Mouse (Mus musculus) heart, embryonic 10.5 days (tissue): ENCODE measurements around the gene Timeless. TPM values are rescaled to one million over a fixed set of nuclear protein-coding genes. Genes with fewer than 3 reads are reported as not detected.
A peak's percentile ranks its signal among the peaks of the same experiment; 100 is the strongest.
"Not testable (repeated sequence)": the region's sequence is repeated elsewhere in the genome, so short reads cannot be mapped to it uniquely, and the experiment has no call there.

Experiments
- DNase-seq: peaks from one replicate; pipeline ENCODE4 v3.0.0-alpha.2; 2017; ENCODE audit warnings: low spot score
- H3K27ac ChIP-seq: fragments of 300-500 bp; sonication (generic); 2 replicates; pipeline ENCODE4 v1.5.1; 2016; ENCODE audit warnings: mild to moderate bottlenecking
- H3K27me3 ChIP-seq: fragments of 300-500 bp; sonication (generic); 2 replicates; pipeline ENCODE4 v1.6.1; 2016; ENCODE audit warnings: mild to moderate bottlenecking; ENCODE audit not compliant: poor library complexity, insufficient read depth, severe bottlenecking
- H3K36me3 ChIP-seq: fragments of 300-500 bp; sonication (generic); 2 replicates; pipeline ENCODE4 v1.6.1; 2016; ENCODE audit warnings: mild to moderate bottlenecking, moderate library complexity
- H3K4me1 ChIP-seq: fragments of 300-500 bp; sonication (generic); 2 replicates; pipeline ENCODE4 v1.6.1; 2016; ENCODE audit warnings: mild to moderate bottlenecking
- H3K4me3 ChIP-seq: fragments of 300-500 bp; sonication (generic); 2 replicates; pipeline ENCODE4 v1.5.1; 2016; ENCODE audit warnings: mild to moderate bottlenecking, moderate library complexity
- H3K9me3 ChIP-seq: fragments of 300-500 bp; sonication (generic); 2 replicates; pipeline ENCODE4 v1.6.1; 2016; ENCODE audit warnings: mild to moderate bottlenecking, moderate library complexity
- WGBS: fragments of 180-500 bp; shearing (Covaris S2); methylation state at CpG from one replicate; pipeline ENCODE4 v1.1.7; 2016; 5-methylcytosine and 5-hydroxymethylcytosine counted together
- polyA plus RNA-seq: library from polyadenylated mRNA; unstranded; fragments of >200 nt; fragmentation: Nextera tagmentation; extraction: Ambion mirVana; gene quantifications from 2 replicates; pipeline ENCODE4 v1.2.1, GENCODE M21; 2016

Gene Timeless
- polyA plus RNA-seq, 1 experiment from 2014 or later = 69.3 TPM

GRCm38 (mm10) chr10:128201856-128202255 lies 30.0 kb upstream of the Timeless start:
- peaks cover 8% of the 10 kb centered on the region; the same call in 1 of the 2 replicates for H3K4me1 ChIP-seq
- H3K27ac ChIP-seq = no peak overlapping the region
- no peaks in the 10 kb centered on the region for H3K9me3 ChIP-seq
- no peak overlapping the region for H3K4me3 ChIP-seq
- no peak for DNase-seq
- H3K36me3 ChIP-seq = 0 out of 2 replicates have a peak, but pooled peaks cover 10% of the 10 kb centered on the region
- 65% methylated on average over 6 of the region's 6 CpGs for WGBS
- H3K27me3 ChIP-seq = peaks cover 13% of the 10 kb centered on the region; the same call in 1 of the 2 replicates

- no peak for DNase-seq
- peaks cover 8% of the 10 kb centered on the region; the same call in 1 of the 2 replicates for H3K4me1 ChIP-seq
- no peaks in the 10 kb centered on the region for H3K27me3 ChIP-seq
- no peaks in the 10 kb centered on the region for H3K9me3 ChIP-seq
- no peak overlapping the region for H3K4me3 ChIP-seq
- WGBS = 82% methylated on average over 15 of the region's 15 CpGs
- no peak overlapping the region for H3K27ac ChIP-seq
- peaks cover 22% of the 10 kb centered on the region; the same call in 1 of the 2 replicates for H3K36me3 ChIP-seq
Measured at GRCm38 (mm10) chr10:128204941-128205340, 26.9 kb upstream of the Timeless start.

- no peak for DNase-seq
- 90% methylated on average over 10 of the region's 10 CpGs for WGBS
- Histone ChIP-seq H3K4me1 (peaks cover 16% of the 10 kb centered on the region), H3K9me3 (no peaks in the 10 kb centered on the region), H3K27me3 (0 out of 2 replicates have a peak, but pooled peaks cover under 1% of the 10 kb centered on the region), H3K4me3 (no peak overlapping the region), H3K36me3 (peaks cover 22% of the 10 kb centered on the region; the same call in 1 of the 2 replicates), H3K27ac (no peak overlapping the region)
Measured at GRCm38 (mm10) chr10:128208326-128208725, 23.5 kb upstream of the Timeless start.

GRCm38 (mm10) chr10:128209311-128210009 lies 22.4 kb upstream of the Timeless start:
- DNase-seq = no peak
- no peaks in the 10 kb centered on the region for H3K9me3 ChIP-seq
- peaks cover 9% of the 10 kb centered on the region; the same call in 1 of the 2 replicates for H3K27me3 ChIP-seq
- H3K36me3 ChIP-seq = peaks cover 22% of the 10 kb centered on the region; the same call in 1 of the 2 replicates
- H3K4me1 ChIP-seq = peaks cover 16% of the 10 kb centered on the region
- WGBS = 90% methylated on average over 11 of the region's 11 CpGs
- no peak overlapping the region for H3K4me3 ChIP-seq
- no peak overlapping the region for H3K27ac ChIP-seq

- DNase-seq = no peak
- 94% methylated on average over 2 of the region's 2 CpGs for WGBS
- peaks cover 19% of the 10 kb centered on the region; the same call in 1 of the 2 replicates for H3K36me3 ChIP-seq
- peaks cover 16% of the 10 kb centered on the region for H3K4me1 ChIP-seq
- peaks cover 16% of the 10 kb centered on the region for H3K27me3 ChIP-seq
- no peak overlapping the region for H3K27ac ChIP-seq
- H3K9me3 ChIP-seq = no peaks in the 10 kb centered on the region
- H3K4me3 ChIP-seq = peak overlapping the region; percentile 84; the same call in 1 of the 2 replicates
Measured at GRCm38 (mm10) chr10:128210131-128210530, 21.7 kb upstream of the Timeless start.

- peak overlapping the region; percentile 84 for H3K4me3 ChIP-seq
- WGBS = 29% methylated on average over 14 of the region's 14 CpGs
- H3K4me1 ChIP-seq = peaks cover 16% of the 10 kb centered on the region
- peaks cover 17% of the 10 kb centered on the region for H3K27me3 ChIP-seq
- H3K27ac ChIP-seq = peak overlapping the region; percentile 86
- peaks cover 19% of the 10 kb centered on the region; the same call in 1 of the 2 replicates for H3K36me3 ChIP-seq
- H3K9me3 ChIP-seq = no peaks in the 10 kb centered on the region
- DNase-seq = no peak
Measured at GRCm38 (mm10) chr10:128210954-128211353, 20.9 kb upstream of the Timeless start.

- Histone ChIP-seq H3K36me3 (peaks cover 15% of the 10 kb centered on the region; the same call in 1 of the 2 replicates), H3K27ac (peak within 1 kb of the TSS; percentile 86), H3K4me1 (peaks cover 16% of the 10 kb centered on the region), H3K27me3 (peaks cover 17% of the 10 kb centered on the region), H3K4me3 (peak within 1 kb of the TSS; percentile 84), H3K9me3 (no peaks in the 10 kb centered on the region)
- under 1% methylated on average over 30 of the region's 30 CpGs for WGBS
- peak; percentile 96 for DNase-seq
Measured at GRCm38 (mm10) chr10:128211390-128212108, 20.3 kb upstream of the Timeless start, which contains the start of gene Spryd4. Spryd4 (minus strand) TSS chr10:128211807.

GRCm38 (mm10) chr10:128212148-128212547 lies 19.7 kb upstream of the Timeless start:
- peaks cover 11% of the 10 kb centered on the region; the same call in 1 of the 2 replicates for H3K36me3 ChIP-seq
- H3K9me3 ChIP-seq = no peaks in the 10 kb centered on the region
- peak overlapping the region; percentile 84 for H3K4me3 ChIP-seq
- WGBS = 44% methylated on average over 6 of the region's 6 CpGs
- H3K27me3 ChIP-seq = peaks cover 17% of the 10 kb centered on the region
- no peak for DNase-seq
- H3K4me1 ChIP-seq = peaks cover 16% of the 10 kb centered on the region
- peak overlapping the region; percentile 86 for H3K27ac ChIP-seq

- H3K9me3 ChIP-seq = no peaks in the 10 kb centered on the region
- peak overlapping the region; percentile 55 for H3K4me3 ChIP-seq
- WGBS = 2% methylated on average over 18 of the region's 18 CpGs
- H3K36me3 ChIP-seq = peaks cover 9% of the 10 kb centered on the region; the same call in 1 of the 2 replicates
- peak; percentile 82 for DNase-seq
- H3K27ac ChIP-seq = peak overlapping the region; percentile 71
- H3K27me3 ChIP-seq = peaks cover 17% of the 10 kb centered on the region
- H3K4me1 ChIP-seq = peaks cover 16% of the 10 kb centered on the region
Measured at GRCm38 (mm10) chr10:128212871-128213323, 19.0 kb upstream of the Timeless start.

GRCm38 (mm10) chr10:128214112-128214511 lies 17.8 kb upstream of the Timeless start:
- H3K27ac ChIP-seq, H3K4me3 ChIP-seq, H3K36me3 ChIP-seq, H3K9me3 ChIP-seq, DNase-seq: not testable (repeated sequence)
- WGBS = 83% methylated on average over 4 of the region's 4 CpGs
- Histone ChIP-seq H3K4me1 (peaks cover 16% of the 10 kb centered on the region), H3K27me3 (peaks cover 17% of the 10 kb centered on the region)

GRCm38 (mm10) chr10:128214981-128215380 lies 16.9 kb upstream of the Timeless start:
- Histone ChIP-seq H3K4me3 (no peak overlapping the region), H3K27me3 (peaks cover 17% of the 10 kb centered on the region), H3K4me1 (peaks cover 16% of the 10 kb centered on the region), H3K36me3 (no peaks in the 10 kb centered on the region), H3K27ac (no peak overlapping the region), H3K9me3 (no peaks in the 10 kb centered on the region)
- no peak for DNase-seq
- WGBS = 87% methylated on average over 5 of the region's 5 CpGs

GRCm38 (mm10) chr10:128218387-128219117 lies 13.3 kb upstream of the Timeless start:
- DNase-seq = no peak
- Histone ChIP-seq H3K36me3 (no peaks in the 10 kb centered on the region), H3K27me3 (peaks cover 14% of the 10 kb centered on the region), H3K27ac (no peak overlapping the region), H3K4me3 (no peak overlapping the region), H3K9me3 (no peaks in the 10 kb centered on the region), H3K4me1 (peaks cover 3% of the 10 kb centered on the region; the same call in 1 of the 2 replicates)
- WGBS = 93% methylated on average over 18 of the region's 18 CpGs
